Mouse (Mus musculus) cortical plate, adult 2 months (tissue): Measurements from ENCODE around the gene BC016579. TPM values are rescaled to one million over a fixed set of nuclear protein-coding genes. Genes with fewer than 3 reads are reported as not detected.

ENCODE experiments used
- H3K27ac ChIP-seq: fragments of 200-500 bp; 2 replicates; pipeline ENCODE4 v1.5.1; 2012; ENCODE audit warnings: low read length, control low read depth, inconsistent platforms; ENCODE audit not compliant: insufficient read depth
- H3K4me1 ChIP-seq: fragments of 200-500 bp; 2 replicates; pipeline ENCODE4 v1.6.1; 2011; ENCODE audit warnings: low read length; ENCODE audit not compliant: control insufficient read depth, insufficient read depth
- H3K4me3 ChIP-seq: fragments of 200-500 bp; 2 replicates; pipeline ENCODE4 v1.5.1; 2011; ENCODE audit warnings: mild to moderate bottlenecking, low read length, control low read depth; ENCODE audit not compliant: insufficient read depth
- CTCF ChIP-seq: fragments of 200-500 bp; IDR thresholded peaks from 2 replicates; pipeline ENCODE4 v1.5.1; 2011; ENCODE audit warnings: mild to moderate bottlenecking, control low read depth, low read length; ENCODE audit not compliant: insufficient read depth; ENCODE audit errors: extremely low read depth
- POLR2A ChIP-seq: fragments of 200-500 bp; IDR thresholded peaks from 2 replicates; pipeline ENCODE4 v1.6.1; 2011; ENCODE audit warnings: mild to moderate bottlenecking, low read length, control low read depth; ENCODE audit not compliant: insufficient read depth; ENCODE audit errors: extremely low read depth
- polyA plus RNA-seq: library from polyadenylated mRNA; depleted of rRNA; stranded (reverse); fragments of >200 nt; gene quantifications from 2 replicates; pipeline ENCODE4 v1.2.3, GENCODE M21; 2012

The BC016579 gene
- polyA plus RNA-seq, 1 experiment: 0.52 TPM

DNA sequence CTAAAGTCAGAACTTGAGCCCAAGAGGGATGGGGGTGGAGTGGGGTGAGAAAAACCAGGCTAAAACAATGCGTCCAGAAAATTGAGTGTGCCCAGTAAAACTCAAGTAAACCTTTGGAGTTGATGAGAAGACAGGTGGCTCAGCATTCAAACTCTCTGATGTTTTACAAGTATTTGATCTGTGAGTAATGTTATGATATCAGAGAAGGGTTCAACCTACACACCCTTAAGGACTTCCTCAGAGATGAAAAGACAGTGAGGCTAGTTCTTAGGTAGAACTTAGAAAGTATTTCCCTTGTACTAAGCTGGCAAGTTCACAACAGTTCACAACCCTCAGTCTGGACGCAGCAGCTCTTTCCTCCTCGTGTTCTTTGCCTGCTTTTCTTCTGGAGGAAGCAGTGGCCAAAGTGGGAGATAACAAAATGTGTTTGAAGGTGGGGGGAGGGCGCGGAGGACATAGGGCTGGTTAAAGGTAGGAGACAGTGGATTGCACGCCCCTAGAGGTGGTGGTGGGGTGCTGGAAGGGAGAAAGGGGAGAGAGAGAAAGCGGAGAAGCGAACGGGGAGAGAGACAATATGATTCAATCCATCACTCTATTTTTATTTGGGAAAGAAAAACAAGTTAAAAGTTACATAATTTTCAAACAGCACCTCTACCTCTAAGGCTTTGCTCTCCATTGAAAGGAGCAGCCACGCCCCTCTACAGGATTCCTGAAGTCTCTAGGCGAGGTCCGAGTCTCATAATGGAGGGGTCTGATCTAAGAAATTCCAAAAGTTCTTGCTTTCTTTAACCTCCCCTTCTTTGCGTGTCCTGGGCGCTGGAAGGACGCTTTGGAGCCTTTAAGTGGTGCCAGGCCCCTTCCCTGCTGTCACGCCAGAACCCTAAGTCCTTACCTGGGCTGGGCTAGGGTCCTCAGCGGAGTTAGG is 597 bp downstream of the BC016579 start:
- Histone ChIP-seq H3K4me3 (peak overlapping the region; percentile 18; the same call in 1 of the 2 replicates), H3K4me1 (no peaks in the 10 kb centered on the region), H3K27ac (no peak overlapping the region)
- TF ChIP-seq CTCF (no peak), POLR2A (no peak)

DNA sequence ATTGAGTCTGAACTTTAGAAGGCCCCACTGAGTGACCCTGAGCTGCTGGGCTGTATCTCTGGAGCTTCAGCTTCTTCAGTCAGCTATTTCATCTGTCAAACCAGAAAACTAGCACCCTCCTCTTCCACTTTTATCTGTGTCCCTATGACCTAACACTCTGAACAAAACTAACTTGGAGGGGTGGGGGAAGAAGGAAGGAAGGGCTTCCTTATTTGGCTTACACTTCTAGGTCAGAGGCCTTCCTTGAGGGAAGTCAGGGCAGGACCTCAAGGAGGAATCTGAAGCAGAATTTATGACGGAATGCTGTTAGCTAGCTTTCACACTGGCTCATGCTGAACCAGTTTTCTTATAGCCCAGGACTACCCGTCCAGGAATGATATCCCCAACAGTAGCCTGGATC is 2.4 kb downstream of the BC016579 start:
- TF ChIP-seq POLR2A (no peak), CTCF (no peak)
- H3K27ac ChIP-seq: no peak overlapping the region
- H3K4me1 ChIP-seq: no peaks in the 10 kb centered on the region
- no peak overlapping the region for H3K4me3 ChIP-seq

DNA sequence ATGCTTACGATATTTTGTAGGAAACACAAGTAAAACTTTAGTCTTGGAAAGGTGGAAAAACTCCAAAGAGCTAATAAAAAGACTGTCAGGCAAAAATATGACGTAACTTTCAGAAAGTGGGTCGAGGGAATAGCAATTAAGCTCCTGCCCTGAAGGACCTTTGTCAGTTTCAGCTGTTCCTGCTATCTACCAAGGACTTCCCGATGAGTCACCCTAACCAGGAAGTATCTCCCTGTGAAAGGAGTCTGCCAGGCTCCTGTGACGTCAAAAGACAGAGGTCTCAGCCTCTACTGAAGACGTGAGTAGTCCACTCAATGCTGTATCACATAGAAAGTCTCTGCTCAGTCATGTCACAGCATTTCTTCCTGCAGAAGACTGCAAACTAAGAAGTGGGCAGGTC is 9.5 kb downstream of the BC016579 start:
- TF ChIP-seq POLR2A (no peak), CTCF (no peak)
- Histone ChIP-seq H3K4me1 (no peaks in the 10 kb centered on the region), H3K4me3 (no peak overlapping the region), H3K27ac (no peak overlapping the region)

DNA sequence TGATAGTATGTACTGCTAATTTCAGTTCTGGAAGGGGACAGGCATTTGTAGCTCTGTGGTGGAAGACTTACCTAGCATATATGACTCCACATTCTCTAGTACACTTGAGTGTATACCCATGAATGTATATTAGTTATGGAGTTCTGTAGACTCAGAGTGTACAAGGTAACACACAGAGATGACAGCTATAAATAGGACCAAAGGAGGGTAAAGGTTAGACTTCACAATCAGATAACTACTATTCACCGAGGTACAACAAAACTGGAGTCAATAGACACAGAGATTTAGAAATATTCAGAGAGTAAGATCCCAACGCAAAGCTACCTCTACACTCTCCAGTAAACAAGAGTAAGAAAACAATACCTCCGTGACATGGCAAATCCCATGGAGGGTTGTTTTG is 9.9 kb downstream of the BC016579 start:
- Histone ChIP-seq H3K4me3 (no peak overlapping the region), H3K27ac (no peak overlapping the region), H3K4me1 (no peaks in the 10 kb centered on the region)
- TF ChIP-seq POLR2A (no peak), CTCF (no peak)

GRCm38 (mm10) chr16:45641301-45641700 is 12.6 kb downstream of the BC016579 start:
- H3K4me1 ChIP-seq: no peaks in the 10 kb centered on the region
- H3K4me3 ChIP-seq: no peak overlapping the region
- H3K27ac ChIP-seq: no peak overlapping the region
- no peak for TF ChIP-seq POLR2A
- no peak for TF ChIP-seq CTCF

GRCm38 (mm10) chr16:45640070-45640762 is 13.7 kb downstream of the BC016579 start:
- TF ChIP-seq CTCF (no peak), POLR2A (no peak)

GRCm38 (mm10) chr16:45635826-45636225 is 18.0 kb downstream of the BC016579 start:
- H3K4me1 ChIP-seq: no peaks in the 10 kb centered on the region
- H3K27ac ChIP-seq: no peak overlapping the region
- TF ChIP-seq POLR2A: no peak
- no peak for TF ChIP-seq CTCF
- H3K4me3 ChIP-seq: no peak overlapping the region

More at GRCm38 (mm10) chr16:45640070-45640762, 13.7 kb downstream of the BC016579 start:
- H3K4me3 ChIP-seq: no peak overlapping the region
- H3K27ac ChIP-seq: no peak overlapping the region
- H3K4me1 ChIP-seq: no peaks in the 10 kb centered on the region

GRCm38 (mm10) chr16:45632420-45632819 is 21.4 kb downstream of the BC016579 start:
- TF ChIP-seq CTCF: no peak

DNA sequence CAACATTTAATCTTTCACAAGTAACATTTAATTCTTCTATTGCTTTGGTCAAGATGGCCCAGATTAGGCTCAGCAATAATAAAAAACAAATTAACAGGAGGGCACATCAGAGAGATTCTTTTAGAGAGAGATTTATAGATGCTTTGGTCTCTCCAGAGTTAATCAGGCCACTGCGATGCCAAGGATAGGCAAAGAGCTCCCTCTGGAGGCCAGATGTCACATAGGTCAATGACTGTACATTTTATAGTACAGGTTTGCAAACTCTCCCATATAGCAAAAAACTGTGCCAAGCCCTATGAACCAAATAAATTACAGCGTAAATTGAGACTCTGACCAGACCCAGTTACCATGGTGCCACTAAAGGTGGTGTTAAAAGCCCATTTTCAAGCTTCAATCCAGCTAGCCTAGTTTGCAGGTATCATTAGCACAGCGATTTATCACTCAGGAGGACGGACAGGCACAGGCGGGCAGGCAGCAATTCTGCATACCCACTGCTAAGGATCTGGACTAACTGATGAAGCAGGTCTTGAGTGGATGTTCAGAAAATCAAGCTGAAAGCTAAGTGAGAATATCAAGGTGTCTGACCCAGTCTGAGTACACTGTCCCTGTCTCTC is 23.4 kb downstream of the BC016579 start:
- TF ChIP-seq POLR2A (no peak), CTCF (peak; percentile 88)
- Histone ChIP-seq H3K4me3 (no peak overlapping the region), H3K27ac (no peak overlapping the region), H3K4me1 (no peaks in the 10 kb centered on the region)

More at GRCm38 (mm10) chr16:45632420-45632819, 21.4 kb downstream of the BC016579 start:
- Histone ChIP-seq H3K27ac (no peak overlapping the region), H3K4me3 (no peak overlapping the region), H3K4me1 (no peaks in the 10 kb centered on the region)
